Mouse (Mus musculus): ENCODE data around the gene Trak1.

GRCm38 (mm10) chr9:121446431-121446831, 149.1 kb downstream of the Trak1 start:
- TF ChIP-seq CTCF (IDR thresholded peaks at IDR 0.05; ENCODE audit: borderline replicate concordance, insufficient read depth, low read length) (no peak), POLR2A (IDR thresholded peaks at IDR 0.05; ENCODE audit: low read depth, low read length) (no peak)
